Mouse (Mus musculus): Measurements from ENCODE around the gene Pln. TPM values are rescaled to one million over a fixed set of nuclear protein-coding genes. Genes with fewer than 3 reads are reported as not detected.

Pln gene
- polyA plus RNA-seq, 1 experiment from 2014 or later, result 542 TPM

DNA sequence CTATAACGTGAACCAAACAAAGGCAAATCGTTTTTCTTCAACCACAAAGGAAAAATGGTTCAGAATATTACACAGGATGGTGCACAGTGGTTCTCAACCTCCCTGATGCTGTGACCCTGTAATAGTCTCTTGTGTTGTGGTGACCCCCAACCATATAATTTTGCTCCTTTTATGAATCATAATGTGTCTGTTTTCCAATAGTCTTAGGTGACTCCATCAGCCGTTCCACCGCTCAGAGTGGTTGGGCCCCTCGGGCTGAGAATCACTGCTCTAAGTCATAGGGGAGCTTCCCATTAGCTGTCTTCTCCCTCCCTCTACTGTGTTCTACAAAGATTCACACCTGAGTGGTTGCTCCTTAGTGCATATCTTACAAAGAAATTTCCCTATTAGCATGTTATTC, 9.4 kb downstream of the Pln start:
- ATAC-seq (replicated peaks; ENCODE audit: insufficient number of reproducible peaks, low FRiP score, low TSS enrichment), result no peak
- Histone ChIP-seq H3K4me3 (ENCODE audit: low read depth, low read length) (no peak overlapping the region), H3K27ac (ENCODE audit: low read depth, low read length) (no peak overlapping the region)

DNA sequence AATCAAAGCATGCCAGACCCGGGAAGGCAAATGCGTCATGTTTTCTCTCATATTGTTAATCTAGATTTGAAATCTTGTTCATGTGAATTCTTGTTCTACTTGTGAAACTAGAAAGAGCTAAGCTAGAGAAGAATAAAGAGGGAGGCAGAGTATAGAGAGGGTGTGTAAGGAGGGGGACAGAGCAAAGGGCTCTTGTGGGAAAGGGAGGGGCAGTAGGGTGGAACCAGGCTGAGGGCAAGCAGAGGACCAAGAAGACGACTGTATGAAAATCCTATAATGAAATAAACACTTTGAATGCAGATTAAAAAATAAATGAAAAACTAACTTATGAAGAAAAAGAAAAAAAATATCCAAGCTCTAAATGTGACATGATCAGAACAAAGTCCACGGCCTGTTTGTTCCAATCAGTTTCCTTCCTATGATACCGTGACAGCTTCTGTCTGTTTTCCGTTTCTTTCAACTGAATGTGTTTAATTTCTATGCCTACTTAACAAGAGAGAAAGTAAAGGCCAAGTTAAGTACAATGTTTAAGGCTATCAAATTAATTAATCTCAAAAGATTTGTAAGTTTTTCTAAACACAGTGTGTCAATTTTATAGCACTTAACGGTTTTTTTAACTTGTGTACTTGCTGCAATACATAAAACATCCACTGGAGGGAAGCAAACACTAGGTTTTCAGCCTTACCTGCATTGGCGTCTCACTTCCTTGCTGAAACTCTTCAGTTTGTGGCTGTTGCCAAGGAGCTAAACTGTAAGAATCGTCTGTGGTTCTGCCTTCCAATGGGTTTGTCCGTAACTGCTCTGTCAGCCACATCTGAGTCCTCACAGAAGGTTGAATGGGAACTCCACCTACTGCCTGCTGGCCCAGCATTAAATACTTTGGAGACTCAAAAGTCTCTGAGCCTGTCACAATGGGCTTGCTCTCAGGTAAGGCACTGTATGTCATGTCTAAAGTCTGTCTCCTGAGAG, 10.6 kb downstream of the Pln start:
- no peak for ATAC-seq (replicated peaks; ENCODE audit: insufficient number of reproducible peaks, low FRiP score, low TSS enrichment)
- H3K36me3 ChIP-seq (ENCODE audit: control insufficient read depth, insufficient read depth, low read length), result no peaks in the 10 kb centered on the region; the same call in 1 of the 2 replicates
- no peaks in the 10 kb centered on the region for H3K4me1 ChIP-seq (ENCODE audit: control insufficient read depth, insufficient read depth, low read length)
- H3K27me3 ChIP-seq (ENCODE audit: control insufficient read depth, insufficient read depth, low read length), result no peaks in the 10 kb centered on the region
- H3K27ac ChIP-seq (ENCODE audit: low read depth, low read length), result no peak overlapping the region
- H3K9me3 ChIP-seq (replicated peaks; ENCODE audit: control insufficient read depth, low read length), result no peaks in the 10 kb centered on the region
- 51% methylated on average over 10 of the region's 10 CpGs for WGBS (ENCODE audit: insufficient replicate concordance)
- H3K9ac ChIP-seq (ENCODE audit: low read depth, low read length), result no peak overlapping the region
- no peak overlapping the region for H3K4me3 ChIP-seq (ENCODE audit: low read depth, low read length)
- H3K4me2 ChIP-seq, result no peak overlapping the region

More for the DNA sequence above, 9.4 kb downstream of the Pln start:
- Histone ChIP-seq H3K36me3 (ENCODE audit: control insufficient read depth, insufficient read depth, low read length) (no peaks in the 10 kb centered on the region; the same call in 1 of the 2 replicates), H3K9me3 (replicated peaks; ENCODE audit: control insufficient read depth, low read length) (no peaks in the 10 kb centered on the region), H3K4me1 (ENCODE audit: control insufficient read depth, insufficient read depth, low read length) (no peaks in the 10 kb centered on the region), H3K4me2 (no peak overlapping the region), H3K9ac (ENCODE audit: low read depth, low read length) (no peak overlapping the region), H3K27me3 (ENCODE audit: control insufficient read depth, insufficient read depth, low read length) (no peaks in the 10 kb centered on the region)
- WGBS (ENCODE audit: insufficient replicate concordance), result 79% methylated on average over 5 of the region's 5 CpGs

DNA sequence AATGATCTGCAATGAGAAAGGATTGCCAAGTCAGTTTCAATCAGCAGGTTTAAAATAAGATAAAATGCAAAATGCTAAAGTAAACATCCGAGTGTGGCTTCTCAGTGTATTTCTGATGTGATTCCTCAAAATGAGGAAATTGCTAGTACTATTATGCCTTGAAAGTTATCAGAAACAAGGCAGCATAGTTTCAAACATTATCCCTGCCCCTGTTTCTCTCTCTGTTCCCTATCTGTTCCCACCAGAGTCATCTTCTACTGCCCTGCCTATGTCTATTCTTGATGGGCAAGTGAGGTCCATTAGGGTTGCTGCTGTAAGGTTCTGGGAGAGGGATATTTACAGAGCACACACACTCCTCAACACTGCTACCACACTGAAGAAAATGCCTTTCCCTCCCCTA, 11.8 kb downstream of the Pln start:
- no peaks in the 10 kb centered on the region for H3K4me1 ChIP-seq (ENCODE audit: control insufficient read depth, insufficient read depth, low read length)
- H3K36me3 ChIP-seq (ENCODE audit: control insufficient read depth, insufficient read depth, low read length), result no peaks in the 10 kb centered on the region; the same call in 1 of the 2 replicates
- H3K4me2 ChIP-seq, result no peak overlapping the region
- no peak for ATAC-seq (replicated peaks; ENCODE audit: insufficient number of reproducible peaks, low FRiP score, low TSS enrichment)
- H3K27ac ChIP-seq (ENCODE audit: low read depth, low read length), result no peak overlapping the region
- H3K4me3 ChIP-seq (ENCODE audit: low read depth, low read length), result no peak overlapping the region
- H3K27me3 ChIP-seq (ENCODE audit: control insufficient read depth, insufficient read depth, low read length), result no peaks in the 10 kb centered on the region
- WGBS (ENCODE audit: insufficient replicate concordance), result 84% methylated on average over 1 of the region's 1 CpGs
- H3K9ac ChIP-seq (ENCODE audit: low read depth, low read length), result no peak overlapping the region
- H3K9me3 ChIP-seq (replicated peaks; ENCODE audit: control insufficient read depth, low read length), result no peaks in the 10 kb centered on the region

DNA sequence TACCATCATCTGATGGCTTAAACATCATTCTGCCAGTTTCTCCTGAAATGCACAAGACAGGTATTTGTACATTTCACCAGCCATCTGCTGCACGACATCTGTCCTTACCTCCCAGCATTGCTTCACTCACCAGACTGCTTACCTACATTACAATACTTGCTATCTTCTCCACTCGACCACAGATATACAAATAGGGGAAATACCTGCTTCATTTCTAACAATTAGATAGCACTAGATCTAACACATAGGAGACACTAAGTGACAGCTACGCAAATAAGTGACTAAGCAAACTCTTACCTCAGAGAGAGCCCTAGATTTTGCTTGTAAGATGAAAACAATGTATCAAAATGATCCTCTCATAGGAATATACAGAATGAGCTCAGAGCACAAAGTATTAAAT, 16.2 kb downstream of the Pln start:
- Histone ChIP-seq H3K4me3 (ENCODE audit: low read depth, low read length) (no peak overlapping the region), H3K36me3 (ENCODE audit: control insufficient read depth, insufficient read depth, low read length) (peaks cover 3% of the 10 kb centered on the region; the same call in 1 of the 2 replicates), H3K9ac (ENCODE audit: low read depth, low read length) (no peak overlapping the region), H3K4me1 (ENCODE audit: control insufficient read depth, insufficient read depth, low read length) (no peaks in the 10 kb centered on the region), H3K4me2 (no peak overlapping the region), H3K27ac (ENCODE audit: low read depth, low read length) (no peak overlapping the region), H3K27me3 (ENCODE audit: control insufficient read depth, insufficient read depth, low read length) (no peaks in the 10 kb centered on the region), H3K9me3 (replicated peaks; ENCODE audit: control insufficient read depth, low read length) (no peaks in the 10 kb centered on the region)
- WGBS (ENCODE audit: insufficient replicate concordance), result 77% methylated on average over 3 of the region's 3 CpGs
- no peak for ATAC-seq (replicated peaks; ENCODE audit: insufficient number of reproducible peaks, low FRiP score, low TSS enrichment)

DNA sequence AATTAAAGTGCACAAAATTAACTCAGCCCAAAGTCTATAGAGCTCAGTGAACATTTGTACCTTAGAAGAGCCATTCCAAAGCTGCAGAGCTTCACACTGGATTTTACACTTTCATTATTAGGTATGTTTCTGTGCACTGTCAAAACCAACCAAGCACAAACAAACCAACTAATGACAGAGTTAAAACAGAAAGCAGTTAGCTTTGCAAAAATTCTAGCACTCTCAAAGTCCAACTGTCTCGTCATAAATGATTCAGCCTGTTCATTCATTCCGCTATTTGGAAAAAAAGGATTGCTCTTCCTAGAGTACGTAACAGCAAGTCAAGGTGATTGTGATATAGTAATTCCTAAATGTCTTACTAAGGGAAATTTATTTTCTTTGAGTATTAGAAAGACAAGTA, 21.5 kb downstream of the Pln start:
- Histone ChIP-seq H3K9ac (ENCODE audit: low read depth, low read length) (no peak overlapping the region), H3K4me3 (ENCODE audit: low read depth, low read length) (no peak overlapping the region), H3K9me3 (replicated peaks; ENCODE audit: control insufficient read depth, low read length) (no peaks in the 10 kb centered on the region), H3K4me2 (no peak overlapping the region), H3K4me1 (ENCODE audit: control insufficient read depth, insufficient read depth, low read length) (no peaks in the 10 kb centered on the region), H3K36me3 (ENCODE audit: control insufficient read depth, insufficient read depth, low read length) (peaks cover 6% of the 10 kb centered on the region), H3K27ac (ENCODE audit: low read depth, low read length) (no peak overlapping the region), H3K27me3 (ENCODE audit: control insufficient read depth, insufficient read depth, low read length) (no peaks in the 10 kb centered on the region)
- WGBS (ENCODE audit: insufficient replicate concordance), result 84% methylated on average over 3 of the region's 3 CpGs
- no peak for ATAC-seq (replicated peaks; ENCODE audit: insufficient number of reproducible peaks, low FRiP score, low TSS enrichment)

DNA sequence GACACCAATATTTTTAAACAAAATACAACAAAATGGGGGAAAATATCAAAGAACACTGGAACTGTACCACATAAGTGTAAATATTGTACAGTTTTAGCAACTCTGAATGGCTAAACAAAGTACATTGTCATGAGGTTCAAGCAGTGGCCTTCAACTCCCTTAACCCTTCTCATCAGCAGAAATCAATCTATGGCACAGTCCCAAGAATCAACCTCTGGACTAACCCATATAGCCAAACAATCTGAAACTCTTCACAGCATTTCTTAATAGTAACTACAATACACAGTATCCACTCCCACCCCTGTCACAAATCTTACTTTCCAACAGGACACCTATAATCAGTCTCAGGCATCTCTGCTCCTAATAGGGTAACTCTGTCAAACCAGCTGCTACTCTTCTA, 26.8 kb downstream of the Pln start:
- Histone ChIP-seq H3K4me2 (no peak overlapping the region), H3K4me3 (ENCODE audit: low read depth, low read length) (no peak overlapping the region), H3K9ac (ENCODE audit: low read depth, low read length) (no peak overlapping the region), H3K27me3 (ENCODE audit: control insufficient read depth, insufficient read depth, low read length) (no peaks in the 10 kb centered on the region), H3K9me3 (replicated peaks; ENCODE audit: control insufficient read depth, low read length) (no peaks in the 10 kb centered on the region), H3K36me3 (ENCODE audit: control insufficient read depth, insufficient read depth, low read length) (peaks cover 3% of the 10 kb centered on the region; the same call in 1 of the 2 replicates), H3K27ac (ENCODE audit: low read depth, low read length) (no peak overlapping the region), H3K4me1 (ENCODE audit: control insufficient read depth, insufficient read depth, low read length) (no peaks in the 10 kb centered on the region)
- no peak for ATAC-seq (replicated peaks; ENCODE audit: insufficient number of reproducible peaks, low FRiP score, low TSS enrichment)

DNA sequence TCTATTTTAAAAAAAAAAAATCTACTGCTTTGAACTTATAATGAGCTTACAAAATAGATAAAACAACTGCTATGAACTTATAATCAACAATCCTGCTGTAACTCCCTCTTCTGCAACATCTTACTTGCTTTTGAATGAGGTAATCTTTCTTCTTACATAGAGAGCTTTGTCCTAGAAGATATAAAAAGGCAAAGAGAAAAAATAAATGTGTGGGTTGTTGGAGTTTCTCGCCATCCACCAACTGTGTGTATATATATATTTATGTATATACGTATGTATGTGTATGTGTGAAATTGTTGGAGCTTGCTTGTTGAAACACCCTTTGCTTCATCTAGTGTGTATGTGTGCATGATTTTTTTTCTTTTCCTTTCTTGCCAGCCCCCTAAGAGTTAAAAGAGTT, 29.8 kb downstream of the Pln start:
- H3K4me3 ChIP-seq (ENCODE audit: low read depth, low read length), result no peak overlapping the region
- peaks cover 3% of the 10 kb centered on the region; the same call in 1 of the 2 replicates for H3K9me3 ChIP-seq (replicated peaks; ENCODE audit: control insufficient read depth, low read length)
- peaks cover 5% of the 10 kb centered on the region; the same call in 1 of the 2 replicates for H3K36me3 ChIP-seq (ENCODE audit: control insufficient read depth, insufficient read depth, low read length)
- H3K4me1 ChIP-seq (ENCODE audit: control insufficient read depth, insufficient read depth, low read length), result no peaks in the 10 kb centered on the region
- H3K4me2 ChIP-seq, result no peak overlapping the region
- 91% methylated on average over 2 of the region's 2 CpGs for WGBS (ENCODE audit: insufficient replicate concordance)
- H3K27ac ChIP-seq (ENCODE audit: low read depth, low read length), result no peak overlapping the region
- H3K27me3 ChIP-seq (ENCODE audit: control insufficient read depth, insufficient read depth, low read length), result no peaks in the 10 kb centered on the region
- no peak overlapping the region for H3K9ac ChIP-seq (ENCODE audit: low read depth, low read length)
- no peak for ATAC-seq (replicated peaks; ENCODE audit: insufficient number of reproducible peaks, low FRiP score, low TSS enrichment)

DNA sequence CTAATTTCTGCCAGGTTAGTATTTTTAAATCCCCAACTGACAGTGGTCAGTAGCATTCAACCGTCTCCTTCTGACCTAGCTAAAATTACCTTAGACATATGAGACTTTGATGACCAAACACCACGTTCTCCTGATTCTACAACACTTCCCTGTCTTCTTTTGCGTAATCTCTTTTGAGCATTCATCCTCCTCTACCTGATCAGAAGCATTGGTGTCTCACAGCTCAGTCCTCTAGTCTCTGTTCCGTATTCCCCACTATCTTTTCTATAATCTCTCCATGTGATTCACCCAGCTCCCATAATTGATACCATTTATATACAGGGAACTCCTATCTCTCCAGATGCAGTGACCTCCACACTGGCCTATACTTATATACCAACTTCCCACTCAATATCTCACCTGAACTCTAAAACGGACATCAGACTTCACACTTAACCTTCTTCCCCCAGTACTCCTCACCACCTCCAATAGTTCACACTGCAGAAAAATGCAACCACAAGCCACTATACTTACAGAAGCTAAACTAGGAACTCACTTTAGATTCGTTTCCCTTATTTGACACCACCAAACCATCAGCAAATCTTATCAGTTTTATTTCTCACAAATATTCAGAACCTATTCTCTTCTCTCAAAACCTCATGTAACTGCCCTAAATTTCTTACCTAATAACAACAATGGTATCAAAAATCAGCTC, 36.6 kb downstream of the Pln start:
- Histone ChIP-seq H3K4me2 (no peak overlapping the region), H3K36me3 (ENCODE audit: control insufficient read depth, insufficient read depth, low read length) (0 out of 2 replicates have a peak, but pooled peaks cover 2% of the 10 kb centered on the region), H3K27me3 (ENCODE audit: control insufficient read depth, insufficient read depth, low read length) (no peaks in the 10 kb centered on the region), H3K4me3 (ENCODE audit: low read depth, low read length) (no peak overlapping the region), H3K4me1 (ENCODE audit: control insufficient read depth, insufficient read depth, low read length) (peaks cover 5% of the 10 kb centered on the region), H3K9me3 (replicated peaks; ENCODE audit: control insufficient read depth, low read length) (peaks cover 3% of the 10 kb centered on the region; the same call in 1 of the 2 replicates), H3K9ac (ENCODE audit: low read depth, low read length) (no peak overlapping the region), H3K27ac (ENCODE audit: low read depth, low read length) (no peak overlapping the region)
- WGBS (ENCODE audit: insufficient replicate concordance), result 85% methylated on average over 6 of the region's 6 CpGs
- ATAC-seq (replicated peaks; ENCODE audit: insufficient number of reproducible peaks, low FRiP score, low TSS enrichment), result no peak

Data from heart, embryonic 11.5 days (tissue).